Mouse (Mus musculus) erythroblast, embryonic 14.5 days (primary cell): ENCODE results near the gene Sgo2b. TPM values are rescaled to one million over a fixed set of nuclear protein-coding genes. Genes with fewer than 3 reads are reported as not detected.
"Not testable (repeated sequence)": the region's sequence is repeated elsewhere in the genome, so short reads cannot be mapped to it uniquely, and the experiment has no call there.

Experiments
- H3K27me3 ChIP-seq: 2 replicates; pipeline ENCODE4 v1.6.1; 2012; ENCODE audit warnings: inconsistent platforms; ENCODE audit not compliant: control insufficient read depth
- H3K36me3 ChIP-seq: 2 replicates; pipeline ENCODE4 v1.6.1; 2012; ENCODE audit warnings: mild to moderate bottlenecking, inconsistent platforms; ENCODE audit not compliant: control insufficient read depth
- H3K4me1 ChIP-seq: 2 replicates; pipeline ENCODE4 v1.6.1; 2012; ENCODE audit warnings: inconsistent platforms; ENCODE audit not compliant: control insufficient read depth
- H3K4me3 ChIP-seq: replicated peaks from 2 replicates; pipeline ENCODE3; 2012; ENCODE audit warnings: moderate library complexity, mild to moderate bottlenecking, inconsistent platforms
- H3K9me3 ChIP-seq: 2 replicates; pipeline ENCODE4 v1.6.1; 2012; ENCODE audit warnings: low read length, inconsistent platforms, mixed read lengths; ENCODE audit not compliant: control insufficient read depth
- GATA1 ChIP-seq: IDR thresholded peaks from 2 replicates; pipeline ENCODE4 v1.6.1; 2012; ENCODE audit warnings: low read length, inconsistent platforms, mixed read lengths
- TAL1 ChIP-seq: IDR thresholded peaks from 3 replicates; pipeline ENCODE4 v1.6.1; 2012; ENCODE audit warnings: low read length, inconsistent platforms, mixed read lengths
- polyA plus RNA-seq: library from polyadenylated mRNA; stranded (reverse); fragments of >175 nt; gene quantifications from 2 replicates; pipeline ENCODE4 v1.2.3, GENCODE M21; 2012

The Sgo2b gene
- polyA plus RNA-seq: not detected in 2 replicates

DNA sequence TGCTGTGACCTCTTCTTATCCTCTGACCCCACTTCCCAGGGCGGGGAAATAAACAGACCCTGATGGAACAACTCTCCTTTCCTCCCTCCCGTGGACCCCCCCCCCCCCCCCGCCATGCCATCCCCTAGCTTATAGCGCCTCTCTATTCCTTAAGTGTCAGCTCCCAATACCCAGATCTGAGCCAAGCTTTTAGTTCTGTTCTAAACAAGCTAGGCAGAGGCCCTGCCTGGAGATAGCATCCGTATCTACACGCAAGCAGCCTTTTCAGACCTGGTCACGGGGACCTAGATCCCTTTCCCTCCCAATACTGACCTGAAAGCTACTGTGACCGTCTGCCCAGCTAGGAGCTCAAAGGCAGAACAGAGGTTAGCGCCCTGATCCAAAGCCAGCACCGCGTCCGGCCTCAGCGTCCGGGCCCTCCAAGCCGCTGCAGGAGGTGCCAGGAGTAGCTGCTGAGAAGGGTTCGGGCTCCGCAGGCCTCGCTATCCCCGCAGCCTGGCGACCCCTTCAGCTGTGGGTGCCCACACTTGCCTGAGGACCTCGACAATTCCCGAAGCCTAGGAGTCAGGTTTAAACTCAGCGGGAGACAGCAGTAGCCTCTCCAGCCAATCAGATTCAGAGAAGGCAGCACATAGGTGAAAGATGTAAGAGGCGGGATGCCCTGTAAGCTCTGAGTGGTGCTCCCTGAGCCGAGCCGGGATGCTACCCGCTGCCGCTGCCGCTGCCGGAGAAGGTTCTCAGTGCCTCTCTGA lies at the start of gene Sgo2b:
TSS of gene Sgo2b (minus strand) at position 623 of the 752 bp plus-strand sequence.
- H3K4me3 ChIP-seq: no peak within 1 kb of the TSS
- peaks cover 3% of the 10 kb centered on the region; the same call in 1 of the 2 replicates for H3K9me3 ChIP-seq
- no peaks in the 10 kb centered on the region for H3K4me1 ChIP-seq
- TF ChIP-seq TAL1: no peak
- no peak for TF ChIP-seq GATA1
- H3K36me3 ChIP-seq: no peaks in the 10 kb centered on the region
- H3K27me3 ChIP-seq: peaks cover 6% of the 10 kb centered on the region

DNA sequence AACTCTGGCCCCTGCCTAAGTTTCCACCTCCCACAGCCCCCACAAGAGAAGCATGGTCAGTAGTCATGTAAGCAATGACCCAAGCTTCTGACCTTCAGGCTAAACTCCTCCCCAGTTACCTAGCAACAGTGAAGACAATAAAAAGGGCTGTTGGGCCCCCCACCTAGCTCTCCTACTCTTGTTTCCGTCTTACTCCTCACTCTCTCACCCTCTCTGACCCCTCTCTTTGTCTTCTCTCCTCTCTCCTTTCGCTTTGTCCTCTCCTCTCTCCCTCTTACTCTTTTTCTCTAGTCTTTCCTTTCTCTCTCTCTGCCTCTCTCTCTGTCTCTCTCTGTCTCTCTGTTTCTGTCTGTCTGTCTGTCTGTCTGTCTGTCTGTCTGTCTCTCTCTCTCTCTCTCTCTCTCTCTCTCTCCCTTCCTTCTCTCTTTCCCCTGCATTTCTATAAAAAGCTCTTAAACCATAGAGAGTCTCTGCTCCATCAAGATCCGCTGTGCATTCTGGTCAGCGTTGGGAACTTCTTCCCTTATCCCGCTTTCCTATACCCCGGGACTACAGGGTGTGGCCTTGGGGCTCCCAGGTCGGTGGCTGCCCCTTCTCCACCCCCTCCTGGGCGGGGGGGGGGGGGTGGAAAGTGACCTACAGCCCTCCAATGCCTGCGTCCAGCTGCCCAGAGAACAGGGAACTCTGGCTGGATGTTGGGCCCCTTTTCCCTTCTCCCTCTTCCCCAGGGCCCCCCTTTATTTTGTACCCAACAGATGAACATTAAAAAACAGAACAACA lies 18.8 kb upstream of the Sgo2b start:
- H3K36me3 ChIP-seq, H3K4me1 ChIP-seq, H3K4me3 ChIP-seq, H3K9me3 ChIP-seq, H3K27me3 ChIP-seq: not testable (repeated sequence)

DNA sequence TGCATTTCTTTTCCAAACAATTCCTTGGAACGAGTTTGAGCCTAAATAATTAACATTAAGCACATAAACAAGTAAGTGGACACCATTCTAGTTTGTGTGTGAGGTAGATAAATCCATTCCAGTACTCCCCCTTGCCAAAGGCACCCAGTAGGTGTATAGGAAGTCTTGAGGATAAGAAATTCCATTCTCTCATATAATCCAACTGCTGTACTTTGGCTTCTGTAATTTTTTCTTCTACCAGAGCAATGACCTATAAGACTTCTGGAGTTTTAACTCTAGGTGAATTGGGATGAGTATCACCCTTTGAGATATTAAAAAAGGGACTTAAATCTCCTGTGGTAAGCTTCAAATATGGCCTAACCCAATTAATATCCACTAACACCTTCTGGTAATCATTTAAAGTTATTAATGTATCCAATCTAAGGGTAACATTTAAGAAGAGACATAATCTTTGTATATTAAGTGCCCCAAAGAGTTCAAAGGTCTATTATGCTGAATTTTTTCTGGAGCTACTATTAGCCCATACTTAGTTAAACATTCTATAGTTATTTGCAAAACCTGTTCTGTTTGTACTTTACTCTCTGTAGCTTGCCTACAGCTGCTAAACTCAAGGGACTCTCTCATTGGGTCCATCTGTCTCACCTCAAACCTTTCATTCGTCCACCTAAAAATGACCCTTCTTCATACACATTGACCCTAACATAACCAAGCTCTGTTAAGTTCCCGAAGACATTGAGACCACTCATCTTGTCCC lies 9.2 kb upstream of the Sgo2b start:
- Histone ChIP-seq H3K36me3 (no peaks in the 10 kb centered on the region), H3K4me3 (no peak overlapping the region), H3K4me1 (no peaks in the 10 kb centered on the region), H3K27me3 (no peaks in the 10 kb centered on the region), H3K9me3 (peaks cover 2% of the 10 kb centered on the region; the same call in 1 of the 2 replicates)
- no peak for TF ChIP-seq GATA1
- TF ChIP-seq TAL1: no peak

DNA sequence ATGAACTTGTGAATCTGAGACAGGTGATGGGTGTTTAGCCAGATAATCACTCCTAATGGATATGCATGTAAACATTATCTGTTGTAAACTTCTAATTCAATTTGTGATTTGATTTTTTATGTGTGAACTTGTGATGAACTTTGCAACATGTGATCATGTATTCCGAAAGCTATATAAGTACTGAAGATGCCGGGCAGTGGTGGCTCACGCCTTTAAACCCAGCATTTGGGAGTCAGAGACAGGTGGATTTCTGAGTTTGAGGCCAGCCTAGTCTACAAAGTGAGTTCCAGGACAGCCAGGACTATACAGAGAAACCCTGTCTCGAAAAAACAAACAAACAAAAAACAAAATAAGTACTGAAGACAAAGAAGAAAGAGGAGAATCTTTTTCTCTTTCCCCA lies 1.8 kb upstream of the Sgo2b start:
- H3K9me3 ChIP-seq, H3K4me1 ChIP-seq, H3K36me3 ChIP-seq, H3K4me3 ChIP-seq, H3K27me3 ChIP-seq: not testable (repeated sequence)

DNA sequence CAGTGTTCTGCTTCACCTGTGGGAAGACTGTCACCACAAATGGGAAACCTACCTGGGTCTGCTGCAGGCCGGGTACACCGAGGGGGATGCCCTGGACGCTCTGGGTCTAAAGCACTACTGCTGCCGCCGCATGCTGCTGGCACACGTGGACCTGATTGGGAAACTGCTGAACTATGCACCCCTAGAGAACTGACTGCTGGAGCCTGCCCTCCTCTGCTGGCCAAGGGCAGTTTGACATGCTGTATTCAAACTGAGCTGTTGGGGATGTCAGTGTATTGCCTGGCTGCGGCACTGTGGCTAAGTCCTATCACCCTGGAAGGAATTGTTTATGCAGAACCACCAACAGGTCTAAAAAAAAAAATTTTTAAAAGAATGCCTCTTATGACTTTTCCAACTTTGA lies 18.9 kb downstream of the Sgo2b start:
- Histone ChIP-seq H3K9me3 (peaks cover 3% of the 10 kb centered on the region; the same call in 1 of the 2 replicates), H3K4me1 (no peaks in the 10 kb centered on the region), H3K4me3 (no peak overlapping the region), H3K27me3 (no peaks in the 10 kb centered on the region), H3K36me3 (no peaks in the 10 kb centered on the region)
- no peak for TF ChIP-seq GATA1
- no peak for TF ChIP-seq TAL1

DNA sequence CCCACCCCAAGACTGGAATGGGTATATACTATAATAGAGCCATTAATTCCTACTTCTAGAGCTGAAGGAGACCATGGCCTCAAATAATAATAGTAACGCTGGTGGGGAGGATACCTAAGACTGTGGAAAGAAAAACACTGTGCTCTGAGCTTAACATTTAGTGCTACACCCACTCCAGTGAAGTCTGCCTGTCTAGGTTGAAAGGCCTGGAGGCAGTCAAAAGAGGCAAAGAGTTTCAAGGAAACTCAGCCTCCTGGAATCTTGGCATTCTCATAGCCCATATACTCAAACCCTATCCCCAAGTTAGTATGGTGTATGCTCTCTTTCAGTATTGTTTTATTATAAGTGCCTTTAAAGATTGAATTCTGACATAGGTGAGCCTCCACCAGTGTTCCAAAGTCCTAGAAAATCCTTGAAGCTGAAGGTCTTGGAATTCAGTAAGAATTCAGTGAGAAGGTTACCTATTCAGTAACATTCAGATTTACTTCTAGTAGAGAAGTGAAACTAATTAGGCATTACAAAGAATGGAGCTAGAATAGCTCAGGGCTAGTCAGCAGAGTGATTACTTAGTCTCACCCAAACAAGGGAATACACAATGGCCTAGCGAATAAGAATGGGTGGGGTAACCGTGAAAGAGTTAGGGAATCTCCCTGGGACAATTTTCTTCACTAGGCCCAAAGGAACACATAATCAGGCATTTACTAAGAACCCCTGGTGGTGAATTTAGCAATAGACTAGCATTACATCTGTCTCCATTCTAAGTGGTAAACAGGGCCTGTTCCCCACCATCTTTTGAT lies 22.5 kb downstream of the Sgo2b start:
- Histone ChIP-seq H3K4me3 (no peak overlapping the region), H3K27me3 (no peaks in the 10 kb centered on the region), H3K36me3 (no peaks in the 10 kb centered on the region), H3K9me3 (peaks cover 7% of the 10 kb centered on the region; the same call in 1 of the 2 replicates), H3K4me1 (no peaks in the 10 kb centered on the region)
- TF ChIP-seq GATA1 (no peak), TAL1 (no peak)

DNA sequence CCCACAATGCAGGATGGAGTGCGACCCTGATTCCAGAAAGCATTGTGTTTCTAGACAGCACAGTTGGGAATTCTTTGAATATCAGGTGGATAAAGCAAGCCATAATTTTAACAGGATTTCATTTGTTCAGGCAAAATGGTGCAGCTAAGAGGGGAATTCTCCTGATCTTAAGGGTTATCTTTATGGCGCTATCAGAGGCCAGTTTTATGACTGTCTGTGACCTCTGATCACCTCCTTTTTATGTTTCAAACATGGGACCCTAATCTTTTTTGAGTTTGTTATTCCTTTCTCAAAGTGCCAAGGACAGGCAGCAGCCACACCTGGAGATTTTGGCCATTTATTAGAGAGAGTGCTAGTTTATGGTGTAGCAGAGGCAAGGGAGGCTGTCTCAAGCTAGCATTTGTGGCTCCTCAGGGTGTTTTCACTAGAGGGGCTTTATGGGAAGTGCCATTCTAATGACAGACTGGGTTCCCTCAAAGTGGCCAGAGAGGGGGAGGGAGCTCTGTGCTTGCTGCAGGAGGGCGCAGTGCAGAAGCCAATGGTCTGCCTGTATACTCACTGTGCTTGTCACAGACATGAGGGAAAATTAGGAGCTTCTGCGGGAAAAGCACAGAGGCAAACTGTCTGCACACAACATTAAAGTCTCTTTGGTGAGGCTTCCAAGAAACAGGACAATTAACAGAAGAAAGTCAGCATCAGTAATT lies 30.6 kb downstream of the Sgo2b start:
- TF ChIP-seq TAL1 (no peak), GATA1 (no peak)
- Histone ChIP-seq H3K9me3 (peaks cover 2% of the 10 kb centered on the region; the same call in 1 of the 2 replicates), H3K36me3 (no peaks in the 10 kb centered on the region), H3K4me1 (no peaks in the 10 kb centered on the region), H3K27me3 (no peaks in the 10 kb centered on the region), H3K4me3 (no peak overlapping the region)

DNA sequence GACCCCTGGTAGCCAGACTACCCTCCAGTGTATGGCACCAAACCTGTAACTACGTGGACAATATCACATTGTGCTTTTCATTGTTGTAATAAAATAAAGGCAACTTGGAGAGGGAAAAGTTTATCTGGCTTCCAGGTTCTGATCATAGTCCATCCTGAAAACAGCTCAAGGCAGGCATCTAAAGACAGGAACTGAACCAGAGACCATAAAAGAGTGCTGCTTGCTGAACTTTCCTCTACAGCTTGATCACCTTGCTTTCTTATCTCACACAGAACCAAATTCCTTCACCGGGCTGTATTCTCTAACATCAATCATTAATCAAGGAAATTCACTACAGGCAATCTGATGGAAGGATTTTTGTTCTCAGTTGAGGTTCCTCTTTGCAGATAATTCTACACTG lies 57.0 kb downstream of the Sgo2b start:
- H3K27me3 ChIP-seq: no peaks in the 10 kb centered on the region
- no peaks in the 10 kb centered on the region for H3K4me1 ChIP-seq
- no peaks in the 10 kb centered on the region for H3K36me3 ChIP-seq
- no peaks in the 10 kb centered on the region for H3K9me3 ChIP-seq
- no peak overlapping the region for H3K4me3 ChIP-seq
- TF ChIP-seq TAL1: no peak
